Comparison of ENCODE assay signal across 8 mouse cellular contexts in the genomic region with DNA sequence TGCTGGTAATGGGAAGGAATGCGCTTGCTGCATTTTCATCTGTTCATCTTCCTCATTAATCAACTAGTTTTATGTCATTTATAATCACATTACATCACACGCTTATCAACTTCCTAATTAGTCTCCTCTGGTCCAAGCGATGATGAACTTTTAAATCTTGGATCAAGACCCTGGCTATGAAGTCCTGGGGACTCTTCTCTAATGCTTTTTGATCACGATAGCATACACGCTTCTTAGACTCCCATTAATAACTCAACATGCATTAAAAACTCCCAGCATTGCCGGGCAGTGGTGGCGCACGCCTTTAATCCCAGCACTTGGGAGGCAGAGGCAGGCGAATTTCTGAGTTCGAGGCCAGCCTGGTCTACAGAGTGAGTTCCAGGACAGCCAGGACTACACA. TPM values are rescaled to one million over a fixed set of nuclear protein-coding genes. Genes with fewer than 3 reads are reported as not detected.
DNase-seq lines count a peak whose midpoint lies in the region; ATAC-seq lines count a peak whose summit lies in the region.

No protein-coding gene starts in this region.

- peaks cover 22% of the 10 kb centered on the region for H3K36me3 ChIP-seq in kidney, embryonic 16.5 days (ENCODE audit: insufficient read depth, low read length)
- peaks cover 56% of the 10 kb centered on the region for H3K36me3 ChIP-seq in embryonic facial prominence, embryonic 10.5 days (replicated peaks)
- peaks cover 24% of the 10 kb centered on the region for H3K36me3 ChIP-seq in hindbrain, embryonic 15.5 days
- peaks cover 21% of the 10 kb centered on the region for H3K36me3 ChIP-seq in midbrain, embryonic 15.5 days (replicated peaks)

- H3K27ac ChIP-seq in kidney, embryonic 16.5 days (ENCODE audit: low read length): no peak overlapping the region
- peak overlapping the region; percentile 96 for H3K27ac ChIP-seq in embryonic facial prominence, embryonic 10.5 days (replicated peaks)
- H3K27ac ChIP-seq in hindbrain, embryonic 15.5 days (replicated peaks): peak overlapping the region; percentile 70; the same call in 1 of the 2 replicates
- H3K27ac ChIP-seq in midbrain, embryonic 15.5 days: no peak overlapping the region

- H3K4me2 ChIP-seq in kidney, embryonic 16.5 days (replicated peaks; ENCODE audit: low read depth, low read length): peak overlapping the region; percentile 84
- H3K4me2 ChIP-seq in hindbrain, embryonic 15.5 days: peak overlapping the region; percentile 69
- peak overlapping the region; percentile 61 for H3K4me2 ChIP-seq in midbrain, embryonic 15.5 days

- H3K27me3 ChIP-seq in kidney, embryonic 16.5 days (ENCODE audit: insufficient read depth, low read length): no peaks in the 10 kb centered on the region
- H3K27me3 ChIP-seq in embryonic facial prominence, embryonic 10.5 days (replicated peaks; ENCODE audit: low read depth, poor library complexity, severe bottlenecking): no peaks in the 10 kb centered on the region
- H3K27me3 ChIP-seq in hindbrain, embryonic 15.5 days: no peaks in the 10 kb centered on the region
- H3K27me3 ChIP-seq in midbrain, embryonic 15.5 days (replicated peaks): no peaks in the 10 kb centered on the region

- peak; percentile 52; the same call in 1 of the 2 replicates for ATAC-seq in kidney, embryonic 16.5 days (ENCODE audit: low FRiP score, low TSS enrichment)
- ATAC-seq in hindbrain, embryonic 15.5 days (ENCODE audit: low FRiP score, low read depth): no peak; the same call in 1 of the 2 replicates
- ATAC-seq in midbrain, embryonic 15.5 days (replicated peaks): peak; percentile 22

- WGBS in kidney, embryonic 16.5 days: 19% methylated on average over 10 of the region's 10 CpGs
- WGBS in embryonic facial prominence, embryonic 10.5 days: 29% methylated on average over 10 of the region's 10 CpGs
- WGBS in hindbrain, embryonic 15.5 days: 23% methylated on average over 10 of the region's 10 CpGs
- 27% methylated on average over 10 of the region's 10 CpGs for WGBS in midbrain, embryonic 15.5 days

- no peaks in the 10 kb centered on the region for H3K9me3 ChIP-seq in kidney, embryonic 16.5 days (ENCODE audit: low read length)
- H3K9me3 ChIP-seq in embryonic facial prominence, embryonic 10.5 days: no peaks in the 10 kb centered on the region
- H3K9me3 ChIP-seq in hindbrain, embryonic 15.5 days: no peaks in the 10 kb centered on the region
- H3K9me3 ChIP-seq in midbrain, embryonic 15.5 days: no peaks in the 10 kb centered on the region

- DNase-seq in kidney, postnatal 10 days: no peak
- no peak for DNase-seq in embryonic facial prominence, embryonic 10.5 days (ENCODE audit: low spot score)
- DNase-seq in urinary bladder, postnatal 4 days (ENCODE audit: low spot score in 2 of 2): no peak
- DNase-seq in kidney, adult 18-20 months: no peak
- DNase-seq in cerebellum, postnatal 14 days: no peak

- peak overlapping the region; percentile 85 for H3K4me3 ChIP-seq in kidney, embryonic 16.5 days (ENCODE audit: low read length)
- peak overlapping the region; percentile 83 for H3K4me3 ChIP-seq in embryonic facial prominence, embryonic 10.5 days
- peak overlapping the region; percentile 69 for H3K4me3 ChIP-seq in hindbrain, embryonic 15.5 days
- peak overlapping the region; percentile 90 for H3K4me3 ChIP-seq in midbrain, embryonic 15.5 days

- H3K9ac ChIP-seq in kidney, embryonic 16.5 days (replicated peaks; ENCODE audit: low read length): peak overlapping the region; percentile 83
- H3K9ac ChIP-seq in hindbrain, embryonic 15.5 days: peak overlapping the region; percentile 62
- H3K9ac ChIP-seq in midbrain, embryonic 15.5 days: peak overlapping the region; percentile 31; the same call in 1 of the 2 replicates

- H3K4me1 ChIP-seq in kidney, embryonic 16.5 days (ENCODE audit: insufficient read depth, low read length): peaks cover 14% of the 10 kb centered on the region; the same call in 1 of the 2 replicates
- peaks cover 22% of the 10 kb centered on the region for H3K4me1 ChIP-seq in embryonic facial prominence, embryonic 10.5 days
- peaks cover 21% of the 10 kb centered on the region for H3K4me1 ChIP-seq in hindbrain, embryonic 15.5 days (replicated peaks)
- H3K4me1 ChIP-seq in midbrain, embryonic 15.5 days: peaks cover 16% of the 10 kb centered on the region

RNA-seq across cellular contexts. Expression of gene Polr1a, which starts 0.5 kb away (rescaled TPM):
- polyA plus RNA-seq in kidney, embryonic 16.5 days (2015; fragmentation: Nextera tagmentation; extraction: Ambion mirVana): 35.6 and 38.3 TPM in 2 replicates
- 49.6 and 53.7 TPM in 2 replicates for polyA plus RNA-seq in embryonic facial prominence, embryonic 10.5 days (2016; fragmentation: Nextera tagmentation; extraction: Ambion mirVana)
- 19.3 and 19.6 TPM in 2 replicates for polyA plus RNA-seq in hindbrain, embryonic 15.5 days (2015; fragmentation: Nextera tagmentation; extraction: Ambion mirVana)
- 18.5 and 21.0 TPM in 2 replicates for polyA plus RNA-seq in midbrain, embryonic 15.5 days (2015; fragmentation: Nextera tagmentation; extraction: Ambion mirVana)

RNA-seq across cellular contexts. Expression of gene Ptcd3, which starts 0.8 kb away (rescaled TPM):
- 107 and 109 TPM in 2 replicates for polyA plus RNA-seq in kidney, embryonic 16.5 days (2015; fragmentation: Nextera tagmentation; extraction: Ambion mirVana)
- 157 and 167 TPM in 2 replicates for polyA plus RNA-seq in embryonic facial prominence, embryonic 10.5 days (2016; fragmentation: Nextera tagmentation; extraction: Ambion mirVana)
- polyA plus RNA-seq in hindbrain, embryonic 15.5 days (2015; fragmentation: Nextera tagmentation; extraction: Ambion mirVana): 77.1 and 79.9 TPM in 2 replicates
- polyA plus RNA-seq in midbrain, embryonic 15.5 days (2015; fragmentation: Nextera tagmentation; extraction: Ambion mirVana): 81.9 and 84.0 TPM in 2 replicates

Comparison
In these comparisons a context has a peak if more than half of its experiments do, and no peak if none do; other contexts are left out.
1. H3K27ac ChIP-seq: peak in embryonic facial prominence, embryonic 10.5 days (single experiment) and hindbrain, embryonic 15.5 days (single experiment); none in kidney, embryonic 16.5 days (single experiment) and midbrain, embryonic 15.5 days (single experiment).
2. H3K9ac ChIP-seq: peak in every context shown above with its lines; median percentile 83 in kidney, embryonic 16.5 days; 62 in hindbrain, embryonic 15.5 days; 31 in midbrain, embryonic 15.5 days.
3. Peak in every context shown above with its lines, with median percentiles within 50 percentile points of each other: H3K4me2 ChIP-seq and H3K4me3 ChIP-seq.